Mouse (Mus musculus) spleen, postnatal 4 days (tissue): Measurements from ENCODE around the gene Hoxb5.

Experiments used
- DNase-seq, 2 experiments: peaks; one replicate each; pipeline ENCODE4 v3.0.0; 2022; ENCODE audit warnings: low spot score in 2 of 2

Gene Hoxb5

DNA sequence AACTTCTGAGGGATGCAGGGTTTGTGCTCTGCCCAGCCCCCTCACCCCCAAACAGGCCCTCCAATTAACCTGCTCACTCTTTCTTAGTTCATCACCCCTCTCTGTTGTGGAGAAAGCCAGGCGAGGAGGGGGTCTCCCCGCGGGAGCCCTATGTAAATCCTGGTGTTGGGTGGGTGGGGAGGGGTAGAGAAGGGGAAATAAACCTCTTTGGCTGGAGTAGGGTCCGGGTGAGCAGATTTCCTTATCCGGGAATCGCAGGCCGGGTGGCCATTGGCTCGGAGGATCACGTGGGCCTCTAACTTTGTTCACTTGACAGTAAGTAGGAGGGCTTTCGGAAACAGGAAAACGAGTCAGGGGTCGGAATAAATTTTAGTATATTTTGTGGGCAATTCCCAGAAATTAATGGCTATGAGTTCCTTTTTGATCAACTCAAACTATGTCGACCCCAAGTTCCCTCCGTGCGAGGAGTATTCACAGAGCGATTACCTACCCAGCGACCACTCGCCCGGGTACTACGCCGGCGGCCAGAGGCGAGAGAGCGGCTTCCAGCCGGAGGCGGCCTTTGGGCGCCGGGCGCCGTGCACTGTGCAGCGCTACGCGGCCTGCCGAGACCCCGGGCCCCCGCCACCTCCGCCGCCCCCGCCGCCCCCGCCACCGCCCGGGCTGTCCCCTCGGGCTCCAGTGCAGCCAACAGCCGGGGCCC lies 15.4 kb downstream of the Hoxb5 start:
- no peak for DNase-seq

DNA sequence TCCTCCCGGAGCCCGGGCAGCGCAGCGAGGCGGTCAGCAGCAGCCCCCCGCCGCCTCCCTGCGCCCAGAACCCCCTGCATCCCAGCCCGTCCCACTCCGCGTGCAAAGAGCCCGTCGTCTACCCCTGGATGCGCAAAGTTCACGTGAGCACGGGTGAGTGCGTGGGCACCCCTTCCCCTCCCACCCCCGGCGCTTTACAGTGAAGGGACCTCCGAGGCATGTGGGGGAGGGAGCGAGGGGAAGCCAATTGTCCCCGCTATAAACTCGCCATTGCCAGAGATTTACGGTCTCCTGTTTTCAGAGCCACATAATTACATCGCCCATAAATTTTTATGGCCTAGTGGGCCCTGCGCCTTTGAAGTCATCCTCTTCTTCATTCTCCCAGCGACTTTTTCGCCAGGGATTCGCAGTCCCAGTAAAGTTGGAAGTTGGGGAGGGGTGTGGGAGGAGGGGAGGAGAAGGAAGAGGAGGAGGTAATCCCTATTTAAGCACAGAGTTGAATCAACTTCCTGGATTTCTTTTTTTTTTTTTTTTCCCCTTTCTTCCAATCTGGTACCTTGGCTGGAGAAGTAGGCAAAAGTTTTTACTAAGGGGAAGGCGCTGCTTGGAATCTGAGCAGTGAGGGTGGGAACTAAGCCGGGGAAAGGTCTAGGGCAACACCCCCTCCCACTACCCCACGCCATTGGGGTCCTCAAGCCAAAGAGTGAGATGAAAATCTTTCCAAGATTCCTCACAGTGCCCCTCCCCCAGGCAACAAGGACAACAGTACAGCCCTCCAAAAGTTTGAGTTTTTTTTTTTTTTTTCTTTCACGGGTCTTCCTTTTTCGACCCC lies 16.2 kb downstream of the Hoxb5 start:
- no peak for DNase-seq

DNA sequence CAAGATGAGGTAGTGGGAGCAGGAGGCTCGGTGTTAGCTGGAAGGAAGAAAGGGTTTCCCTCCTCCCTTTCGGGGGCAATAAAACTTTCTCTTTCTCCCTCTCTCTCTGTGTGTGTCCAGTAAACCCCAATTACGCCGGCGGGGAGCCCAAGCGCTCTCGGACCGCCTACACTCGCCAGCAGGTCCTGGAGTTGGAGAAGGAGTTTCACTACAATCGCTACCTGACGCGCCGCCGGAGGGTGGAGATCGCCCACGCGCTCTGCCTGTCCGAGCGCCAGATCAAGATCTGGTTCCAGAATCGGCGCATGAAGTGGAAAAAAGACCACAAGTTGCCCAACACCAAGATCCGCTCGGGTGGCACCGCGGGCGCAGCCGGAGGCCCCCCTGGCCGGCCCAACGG lies 16.8 kb downstream of the Hoxb5 start:
- peak in 1 of 2 experiments; percentile 62 for DNase-seq

DNA sequence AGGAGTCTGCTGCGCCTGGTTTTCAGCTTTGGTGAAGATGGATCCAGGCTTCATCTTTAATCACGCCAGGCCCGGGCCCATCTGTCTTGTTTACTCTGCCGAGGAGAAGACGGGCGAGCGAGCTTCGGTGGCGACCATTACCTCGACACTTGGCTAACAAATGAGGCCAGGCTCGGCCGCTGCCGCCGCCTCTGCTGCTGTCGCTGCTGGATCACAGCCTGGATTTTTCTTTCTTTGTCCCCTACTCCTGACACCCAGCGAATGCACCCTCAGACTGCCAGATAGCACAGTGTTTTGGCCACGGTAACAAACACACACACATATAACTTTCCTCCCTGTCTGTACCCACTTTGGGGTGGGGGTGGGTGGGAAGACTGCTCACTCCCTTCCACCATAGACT lies 17.6 kb downstream of the Hoxb5 start:
- DNase-seq, result no peak

DNA sequence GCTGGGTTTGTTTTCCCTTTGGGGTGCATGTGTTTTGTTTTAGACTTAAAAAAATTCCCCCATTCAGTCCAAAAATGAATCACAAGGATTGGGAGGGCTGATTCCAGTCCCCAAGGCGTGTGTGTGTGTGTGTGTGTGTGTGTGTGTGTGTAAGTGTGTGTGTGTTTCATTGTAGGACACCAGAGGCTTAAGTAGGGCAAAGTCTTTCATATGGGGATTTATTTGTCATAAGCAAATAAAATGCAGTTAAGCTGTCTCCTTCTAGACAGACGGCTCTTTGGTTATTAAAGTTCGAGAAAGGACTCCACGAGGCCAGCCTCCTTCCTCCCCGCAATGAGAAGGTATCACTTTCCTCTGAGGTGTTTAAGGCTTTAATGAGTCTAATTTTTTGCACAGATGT lies 18.7 kb downstream of the Hoxb5 start:
- no peak for DNase-seq

DNA sequence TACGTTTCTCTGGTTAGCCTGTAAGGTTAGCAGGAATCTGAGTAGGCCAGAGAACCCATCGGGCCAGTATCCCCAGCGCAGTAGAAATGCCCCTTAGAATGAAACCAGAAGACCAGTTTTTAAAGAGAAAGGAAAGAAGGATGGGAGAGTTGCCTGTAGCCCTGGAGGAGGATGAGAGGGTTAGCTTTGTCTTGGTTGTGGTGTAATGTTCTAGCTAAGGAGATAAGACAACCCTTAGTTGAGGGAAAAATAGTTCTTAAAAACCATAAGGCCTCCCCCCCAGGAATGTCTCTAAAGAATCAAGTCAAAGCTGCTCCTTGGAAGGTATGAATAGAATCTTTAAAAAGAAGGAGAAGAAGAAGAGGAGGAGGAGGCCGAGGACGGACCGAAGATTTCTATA lies 19.6 kb downstream of the Hoxb5 start:
- no peak for DNase-seq

DNA sequence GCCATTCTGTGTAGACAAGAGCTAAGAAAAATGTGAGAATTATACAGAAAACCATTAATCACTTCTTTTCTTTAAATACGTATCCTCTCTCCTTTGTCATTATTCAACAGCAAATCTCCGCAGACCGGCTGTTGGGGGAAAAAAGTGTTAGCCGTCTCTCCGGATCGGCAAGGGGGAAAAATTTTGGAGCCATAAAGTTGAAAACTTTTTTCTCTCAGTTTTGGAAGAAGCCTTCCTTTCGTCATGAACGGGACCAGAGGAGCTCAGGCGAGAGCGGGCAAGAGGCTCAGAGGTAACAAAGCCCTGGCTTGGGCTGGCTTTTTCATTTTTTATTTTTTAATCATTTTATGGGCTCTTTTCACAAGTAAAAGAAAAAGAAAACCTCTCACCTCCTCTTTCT lies 20.0 kb downstream of the Hoxb5 start, which contains the start of gene Hoxb3:
Gene Hoxb3, plus strand, starts transcription at position 173 of the 400 bp plus-strand sequence.
- DNase-seq, result no peak

DNA sequence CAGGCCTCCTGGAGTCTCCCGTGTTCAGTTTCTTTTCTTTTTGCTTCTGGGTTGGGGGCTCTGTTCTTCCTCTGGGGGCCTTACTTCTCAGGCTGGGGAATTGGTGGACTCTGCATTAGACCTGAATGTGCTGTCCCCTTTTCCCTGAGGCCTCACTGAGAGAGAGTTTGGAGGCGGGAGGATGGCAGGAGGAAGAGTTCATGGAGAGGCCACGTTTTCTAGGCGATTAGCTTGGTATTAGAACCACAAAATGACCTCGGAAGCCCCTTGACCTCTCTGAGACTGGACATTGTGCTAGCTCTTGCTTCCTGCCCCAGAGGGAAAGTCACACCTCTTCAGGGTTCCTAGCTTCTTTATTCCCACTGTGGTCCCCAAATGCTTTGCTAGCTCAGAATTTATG lies 21.0 kb downstream of the Hoxb5 start:
- DNase-seq, result no peak

DNA sequence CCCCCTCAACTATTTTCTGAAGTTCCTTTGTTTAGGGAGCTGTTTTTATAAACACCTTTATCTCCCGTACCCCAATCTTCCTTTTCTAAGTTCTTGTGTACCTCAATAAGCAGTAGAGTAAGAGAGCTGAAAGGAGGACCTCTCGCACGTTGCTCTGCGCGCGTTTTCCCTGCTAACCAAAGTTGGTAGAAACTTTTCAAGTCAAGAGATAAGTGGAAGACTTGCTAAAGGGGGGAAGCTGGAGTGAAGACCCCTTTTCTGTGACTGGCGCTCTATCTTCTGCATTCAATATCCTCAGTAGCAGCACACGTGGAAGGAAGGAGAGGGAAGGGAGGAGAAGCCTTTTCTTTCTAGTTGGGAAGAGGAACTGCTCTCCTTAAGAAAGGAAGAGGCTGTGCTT lies 21.8 kb downstream of the Hoxb5 start:
- DNase-seq, result no peak

DNA sequence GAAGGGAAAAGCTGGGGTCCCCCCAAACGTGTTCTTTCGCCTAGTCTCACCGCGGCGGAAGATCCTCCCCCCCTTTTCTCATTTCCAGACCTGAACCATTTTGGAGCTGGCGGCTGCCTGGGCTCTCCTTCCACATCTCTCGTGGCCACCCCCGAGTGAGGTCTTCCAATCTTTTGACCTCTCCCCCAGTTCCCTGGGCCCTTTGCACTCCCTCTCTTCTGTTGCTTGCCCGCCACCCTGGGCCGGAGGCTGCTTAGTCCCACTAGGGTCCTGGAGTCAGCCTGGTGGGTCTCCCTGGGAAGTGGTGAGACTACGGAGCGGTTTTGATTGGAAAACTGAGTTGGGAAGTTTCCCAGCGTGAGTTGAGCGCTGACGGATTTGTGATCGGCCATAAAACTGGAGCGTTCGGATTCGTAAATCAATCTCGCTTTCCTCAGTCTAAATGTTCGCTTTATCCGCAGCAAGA lies 22.6 kb downstream of the Hoxb5 start:
- DNase-seq, result no peak

DNA sequence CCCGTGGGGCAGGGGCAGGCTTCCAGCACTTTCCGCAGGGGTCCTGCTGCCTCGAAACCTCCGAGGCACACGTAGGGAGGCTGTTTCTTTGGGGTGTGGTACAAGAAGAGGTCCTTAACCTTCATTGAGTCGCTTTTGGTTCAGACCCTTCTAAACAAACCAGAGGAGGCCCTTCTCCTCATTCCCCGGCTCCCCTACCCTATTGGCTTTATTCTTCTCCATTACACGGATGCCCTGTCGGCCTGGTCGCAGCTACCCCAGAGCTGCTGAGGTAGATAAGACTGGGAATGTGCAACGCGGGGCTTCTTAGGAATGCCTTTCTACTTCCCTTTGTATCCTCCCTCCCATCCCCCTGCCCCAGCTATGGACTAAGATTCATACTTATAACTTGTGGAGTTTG lies 23.6 kb downstream of the Hoxb5 start:
- no peak for DNase-seq

DNA sequence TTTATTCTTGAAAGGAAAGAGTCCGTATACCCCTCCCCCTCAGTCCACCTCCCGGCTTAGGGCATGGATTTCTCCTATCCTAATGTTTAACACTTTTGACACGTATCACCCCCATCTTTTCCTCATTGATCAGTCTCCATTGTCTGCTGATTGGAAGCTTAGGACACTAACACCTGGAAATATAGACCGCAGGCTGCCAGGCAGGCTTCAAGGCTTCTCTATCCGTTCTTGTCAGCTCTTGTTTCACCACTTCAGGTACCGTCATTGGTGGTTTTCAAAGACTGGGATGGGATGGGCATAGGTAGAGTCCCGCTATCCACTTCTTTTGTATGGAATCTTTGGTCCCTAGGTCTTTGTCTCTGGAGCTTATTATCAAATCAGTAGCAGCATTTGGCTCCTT lies 24.0 kb downstream of the Hoxb5 start:
- no peak for DNase-seq

DNA sequence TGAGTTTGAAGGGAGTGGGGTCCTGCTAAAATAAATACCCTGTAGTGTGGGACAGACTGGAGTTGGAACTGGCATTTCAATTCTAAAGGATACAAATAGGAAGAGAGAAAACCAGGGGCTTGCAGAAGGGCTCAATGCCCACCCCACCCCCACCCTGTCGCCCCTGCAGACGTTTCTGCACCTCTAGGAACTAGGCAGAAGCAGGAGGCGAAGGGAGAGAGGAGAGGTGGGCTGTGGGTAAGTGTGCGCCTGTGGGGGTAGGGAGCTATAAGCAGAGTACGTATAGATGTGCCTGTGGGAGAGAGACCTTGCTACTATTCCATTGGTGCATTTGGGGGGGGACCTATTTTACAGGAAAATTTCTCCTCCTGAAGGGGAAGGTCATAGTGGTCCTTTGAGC lies 24.6 kb downstream of the Hoxb5 start:
- no peak for DNase-seq

DNA sequence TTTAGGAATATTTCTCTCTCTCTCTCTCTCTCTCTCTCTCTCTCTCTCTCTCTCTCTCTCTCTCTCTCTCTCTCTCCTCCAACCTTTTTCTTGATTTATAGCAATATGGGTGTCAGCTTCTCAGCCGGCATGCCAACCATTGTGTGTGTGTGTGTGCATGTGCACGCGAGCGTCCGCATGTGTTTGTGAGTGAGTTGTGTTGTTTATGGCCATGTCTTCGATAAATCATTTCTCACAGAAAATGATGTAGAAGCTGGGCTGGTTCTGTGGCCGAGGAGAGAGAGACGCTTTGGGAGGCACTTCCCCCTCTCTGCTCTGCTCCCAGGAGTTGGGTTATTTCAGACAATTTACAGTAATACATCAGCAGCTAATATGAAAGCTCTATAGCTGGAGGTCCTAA lies 25.5 kb downstream of the Hoxb5 start:
- no peak for DNase-seq

DNA sequence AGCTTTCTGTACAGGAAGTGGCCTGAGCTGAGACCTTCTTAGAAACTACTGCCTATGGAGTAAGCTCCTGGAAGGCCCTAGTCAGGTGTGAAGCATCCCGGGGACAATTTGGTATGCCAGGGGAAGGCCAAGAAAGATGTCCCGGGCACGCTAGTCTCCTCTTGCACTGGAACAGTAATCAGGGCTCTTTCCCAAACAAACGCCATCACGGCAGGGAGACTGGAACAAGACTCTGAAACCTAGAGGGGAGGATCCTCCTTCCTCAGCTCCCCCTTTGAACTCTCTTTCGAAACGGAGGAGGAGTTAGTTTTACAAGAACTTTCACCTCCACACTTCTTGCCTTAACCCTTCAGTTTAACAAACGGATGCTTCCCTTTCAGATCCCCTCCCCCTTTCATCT lies 29.0 kb downstream of the Hoxb5 start:
- DNase-seq, result no peak

DNA sequence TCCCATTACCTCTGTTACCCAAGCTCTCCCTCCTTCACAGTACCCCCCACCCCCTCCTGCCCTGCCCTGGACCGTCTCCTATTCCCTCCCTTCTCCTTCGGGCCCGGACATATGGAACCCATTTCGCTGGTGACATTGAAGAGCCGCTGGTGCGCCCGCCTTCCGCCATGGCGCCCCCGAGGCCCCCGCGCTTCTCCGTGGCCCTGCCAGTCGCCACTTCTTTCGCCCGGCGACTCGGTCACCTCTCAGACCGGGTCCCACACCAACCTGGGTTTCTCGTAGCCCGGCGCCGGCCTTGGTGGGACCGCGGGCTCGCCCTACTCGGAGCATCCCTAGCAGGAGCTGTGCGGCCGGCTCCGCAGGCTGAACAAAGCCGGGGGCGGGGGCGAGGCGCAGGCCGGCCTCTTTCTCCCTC lies 29.5 kb downstream of the Hoxb5 start:
- DNase-seq, result no peak

DNA sequence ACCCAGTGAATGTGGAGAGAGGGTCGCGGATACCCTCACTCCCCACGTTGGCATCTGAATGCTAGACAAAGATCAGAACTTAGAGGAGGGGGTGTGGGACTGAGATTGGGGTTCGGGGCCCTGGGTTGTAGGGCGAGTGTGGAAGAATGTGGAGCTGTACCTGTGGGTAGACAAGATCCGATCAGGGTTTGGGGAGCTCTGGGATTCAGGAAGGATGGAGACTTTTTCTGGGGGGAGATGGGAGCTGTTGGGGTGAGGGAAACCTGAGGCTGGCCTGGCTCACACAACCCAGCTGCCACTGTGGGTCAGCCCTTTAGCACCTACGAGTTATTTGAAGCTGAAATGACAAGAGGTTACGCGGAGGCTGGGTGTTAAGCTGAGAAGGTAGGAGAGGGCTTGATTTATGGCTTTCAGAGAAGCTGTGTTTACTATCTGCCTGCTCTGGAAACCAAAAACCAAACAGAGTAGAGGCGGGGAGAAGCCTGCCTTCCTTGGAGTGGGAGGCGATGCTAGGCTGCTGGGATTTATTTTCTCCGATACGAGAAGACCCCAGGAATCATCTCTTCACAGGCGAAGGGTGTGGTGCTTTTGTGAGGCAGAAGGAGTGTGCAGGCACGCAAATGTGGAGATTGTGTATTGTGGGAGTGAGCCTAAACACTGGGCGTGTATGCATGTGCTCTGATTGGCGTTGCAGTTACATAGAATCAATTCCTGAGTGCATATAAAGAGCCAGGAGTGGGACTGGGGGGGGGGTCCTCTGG lies 30.3 kb downstream of the Hoxb5 start:
- DNase-seq, result no peak

DNA sequence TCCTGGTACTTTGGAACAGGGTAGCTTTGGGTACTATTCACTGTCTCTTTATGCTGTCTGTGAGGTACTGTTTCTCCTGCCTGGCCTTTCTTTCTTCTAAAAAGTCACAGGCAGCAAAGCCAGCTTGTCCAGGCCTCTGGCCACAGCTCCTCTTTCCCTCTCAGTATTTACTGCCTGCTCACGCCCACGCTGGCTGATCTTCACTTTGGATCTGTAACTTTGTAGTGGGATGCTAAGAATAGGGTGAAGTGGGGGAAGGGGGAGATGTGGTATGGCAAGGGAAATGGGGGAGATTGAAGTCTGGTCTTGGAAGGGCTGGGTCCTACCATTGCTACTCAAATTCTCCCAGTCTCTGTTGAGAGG lies 30.8 kb downstream of the Hoxb5 start:
- DNase-seq, result no peak

DNA sequence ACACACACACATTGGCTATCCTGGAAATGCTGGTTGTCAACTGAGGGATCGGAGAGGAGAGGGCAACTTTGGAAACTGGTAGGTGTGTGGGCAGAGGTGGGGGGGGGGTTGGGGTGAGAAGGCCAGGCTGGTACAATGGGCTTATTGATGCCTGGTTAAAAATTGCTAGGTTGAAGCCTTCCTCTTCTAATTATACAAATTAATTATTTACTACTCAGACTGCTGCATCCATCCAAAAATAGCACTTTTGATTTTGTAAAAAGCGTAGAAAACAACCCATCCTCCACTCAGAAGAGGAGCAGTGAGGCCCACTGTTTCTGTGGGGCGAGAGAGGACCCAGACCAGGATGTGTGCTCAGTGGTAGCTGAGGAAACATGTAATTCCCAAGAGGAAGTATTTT lies 31.9 kb downstream of the Hoxb5 start:
- DNase-seq, result no peak

DNA sequence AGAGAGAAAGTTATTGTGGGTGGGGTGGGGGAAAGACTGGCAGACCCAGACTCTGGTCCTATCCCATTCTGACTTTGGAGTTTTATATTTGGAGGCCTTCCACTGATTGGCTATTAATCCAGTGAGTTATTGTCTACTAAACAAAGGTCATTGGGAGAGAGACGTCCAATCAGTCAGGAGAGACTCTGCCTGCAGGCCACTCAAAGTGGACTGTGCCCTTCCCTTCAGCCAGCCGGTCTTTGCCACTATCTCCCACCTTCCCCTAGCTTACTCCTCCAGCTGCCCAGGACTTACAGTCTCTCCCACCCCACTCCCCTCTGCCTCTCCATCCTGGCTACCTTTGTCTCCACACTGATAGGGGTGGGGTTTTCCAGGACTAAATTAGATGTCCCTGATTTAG lies 33.5 kb downstream of the Hoxb5 start:
- DNase-seq, result no peak

DNA sequence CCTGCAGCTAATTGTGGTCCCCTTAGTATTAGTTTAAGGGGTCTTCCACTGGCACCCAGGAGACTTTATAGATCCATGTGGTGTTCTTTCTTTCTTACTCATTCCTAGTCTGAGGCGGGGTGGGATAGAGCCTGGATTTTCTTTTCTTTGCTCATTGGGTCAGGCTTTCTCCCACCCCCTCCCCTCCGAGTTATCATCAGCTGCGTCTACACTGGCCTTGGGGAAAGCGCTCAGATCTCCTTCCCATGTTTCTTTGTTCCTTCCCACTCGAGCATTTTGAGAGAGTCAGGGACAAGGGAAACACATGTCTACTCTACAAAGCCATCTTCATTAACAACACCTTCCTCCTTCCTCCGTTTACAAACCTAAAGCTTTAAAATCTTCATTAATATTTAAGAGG lies 33.9 kb downstream of the Hoxb5 start:
- DNase-seq, result no peak
